Mouse (Mus musculus) embryonic facial prominence, embryonic 13.5 days (tissue): ENCODE measurements around the gene Nr0b2. TPM values are rescaled to one million over a fixed set of nuclear protein-coding genes. Genes with fewer than 3 reads are reported as not detected.

Source experiments
- ATAC-seq: fragments of 200-750 bp; cut with Nextera tagmentation; 2 replicates; pipeline ENCODE4 v1.8.0; 2017; ENCODE audit warnings: low read depth; ENCODE audit not compliant: insufficient number of reproducible peaks, insufficient read depth, low FRiP score, low TSS enrichment
- H3K27ac ChIP-seq: fragments of 300-500 bp; sonication (generic); 2 replicates; pipeline ENCODE4 v1.5.1; 2015; ENCODE audit warnings: moderate library complexity, mild to moderate bottlenecking, inconsistent platforms
- H3K27me3 ChIP-seq: fragments of 300-500 bp; sonication (generic); 2 replicates; pipeline ENCODE4 v1.6.1; 2015; ENCODE audit warnings: mild to moderate bottlenecking, inconsistent platforms
- H3K36me3 ChIP-seq: fragments of 300-500 bp; sonication (generic); 2 replicates; pipeline ENCODE4 v1.6.1; 2015; ENCODE audit warnings: mild to moderate bottlenecking, inconsistent platforms
- H3K4me1 ChIP-seq: fragments of 300-500 bp; sonication (generic); 2 replicates; pipeline ENCODE4 v1.6.1; 2015; ENCODE audit warnings: inconsistent platforms
- H3K4me2 ChIP-seq: fragments of 300-500 bp; sonication (generic); 2 replicates; pipeline ENCODE4 v1.6.1; 2015; ENCODE audit warnings: moderate library complexity, mild to moderate bottlenecking, inconsistent platforms
- H3K4me3 ChIP-seq: fragments of 300-500 bp; sonication (generic); 2 replicates; pipeline ENCODE4 v1.5.1; 2015; ENCODE audit warnings: mild to moderate bottlenecking, inconsistent platforms
- H3K9ac ChIP-seq: fragments of 300-500 bp; sonication (generic); 2 replicates; pipeline ENCODE4 v1.6.1; 2015; ENCODE audit warnings: mild to moderate bottlenecking, inconsistent platforms
- H3K9me3 ChIP-seq: fragments of 300-500 bp; sonication (generic); 2 replicates; pipeline ENCODE4 v1.6.1; 2016; ENCODE audit warnings: inconsistent platforms
- WGBS: fragments of 180-500 bp; shearing (Covaris S2); methylation state at CpG from one replicate; pipeline ENCODE4 v1.1.7; 2015; ENCODE audit warnings: mixed read lengths; 5-methylcytosine and 5-hydroxymethylcytosine counted together
- microRNA-seq: library from miRNA; unstranded; fragments of <30 nt; microRNA quantifications from one replicate; pipeline ENCODE4, GENCODE M21; 2016
- polyA plus RNA-seq: library from polyadenylated mRNA; unstranded; fragments of >200 nt; fragmentation: Nextera tagmentation; extraction: Ambion mirVana; gene quantifications from 2 replicates; pipeline ENCODE4 v1.2.1, GENCODE M21; 2015

Nr0b2 gene
- polyA plus RNA-seq, 1 experiment from 2014 or later = not detected

GRCm38 (mm10) chr4:133598616-133599015 lies 45.4 kb downstream of the Nr0b2 start:
- peaks cover 55% of the 10 kb centered on the region for H3K27me3 ChIP-seq
- H3K9me3 ChIP-seq = no peaks in the 10 kb centered on the region
- H3K4me2 ChIP-seq = no peak overlapping the region
- H3K27ac ChIP-seq = peak overlapping the region; percentile 84
- WGBS = 38% methylated on average over 4 of the region's 4 CpGs
- H3K4me1 ChIP-seq = peaks cover 26% of the 10 kb centered on the region
- no peak for ATAC-seq
- H3K9ac ChIP-seq = no peak overlapping the region
- no peak overlapping the region; the same call in 1 of the 2 replicates for H3K4me3 ChIP-seq
- peaks cover 2% of the 10 kb centered on the region; the same call in 1 of the 2 replicates for H3K36me3 ChIP-seq

- Histone ChIP-seq H3K4me2 (peak overlapping the region; percentile 80), H3K27ac (peak overlapping the region; percentile 84), H3K9me3 (no peaks in the 10 kb centered on the region), H3K4me3 (peak overlapping the region; percentile 56), H3K27me3 (peaks cover 55% of the 10 kb centered on the region), H3K4me1 (peaks cover 26% of the 10 kb centered on the region), H3K36me3 (peaks cover 7% of the 10 kb centered on the region), H3K9ac (peak overlapping the region; percentile 71)
- WGBS = 14% methylated on average over 7 of the region's 7 CpGs
- ATAC-seq = no peak
Measured at GRCm38 (mm10) chr4:133599116-133599515, 45.9 kb downstream of the Nr0b2 start.

- peaks cover 9% of the 10 kb centered on the region for H3K36me3 ChIP-seq
- H3K27ac ChIP-seq = peak overlapping the region; percentile 84
- no peaks in the 10 kb centered on the region for H3K9me3 ChIP-seq
- peak; percentile 87 for ATAC-seq
- peaks cover 55% of the 10 kb centered on the region for H3K27me3 ChIP-seq
- H3K4me3 ChIP-seq = peak overlapping the region; percentile 56
- H3K4me2 ChIP-seq = peak overlapping the region; percentile 80
- under 1% methylated on average over 50 of the region's 50 CpGs for WGBS
- peaks cover 26% of the 10 kb centered on the region for H3K4me1 ChIP-seq
- H3K9ac ChIP-seq = peak overlapping the region; percentile 71
Measured at GRCm38 (mm10) chr4:133599571-133600073, 46.4 kb downstream of the Nr0b2 start.

GRCm38 (mm10) chr4:133600306-133600705 lies 47.1 kb downstream of the Nr0b2 start:
- Histone ChIP-seq H3K9ac (peak overlapping the region; percentile 71), H3K36me3 (peaks cover 16% of the 10 kb centered on the region), H3K4me2 (peak overlapping the region; percentile 80), H3K4me1 (peaks cover 26% of the 10 kb centered on the region), H3K27me3 (peaks cover 55% of the 10 kb centered on the region), H3K4me3 (peak overlapping the region; percentile 56), H3K9me3 (no peaks in the 10 kb centered on the region), H3K27ac (peak overlapping the region; percentile 84)
- no peak for ATAC-seq
- WGBS = 13% methylated on average over 9 of the region's 9 CpGs

- 3% methylated on average over 16 of the region's 16 CpGs for WGBS
- Histone ChIP-seq H3K9me3 (no peaks in the 10 kb centered on the region), H3K9ac (peak within 1 kb of the TSS; percentile 54), H3K27ac (peak within 1 kb of the TSS; percentile 39; the same call in 1 of the 2 replicates), H3K4me2 (peak within 1 kb of the TSS; percentile 53), H3K36me3 (peaks cover 31% of the 10 kb centered on the region), H3K27me3 (peaks cover 55% of the 10 kb centered on the region), H3K4me3 (peak within 1 kb of the TSS; percentile 56), H3K4me1 (peaks cover 38% of the 10 kb centered on the region)
- ATAC-seq = no peak
Measured at GRCm38 (mm10) chr4:133601721-133602218, 48.6 kb downstream of the Nr0b2 start, which contains the start of gene Sfn. Gene Sfn (minus strand): TSS chr4:133602168.

GRCm38 (mm10) chr4:133603056-133603455 lies 49.9 kb downstream of the Nr0b2 start:
- Histone ChIP-seq H3K4me3 (no peak overlapping the region), H3K27me3 (peaks cover 51% of the 10 kb centered on the region), H3K9ac (no peak overlapping the region), H3K4me2 (no peak overlapping the region), H3K4me1 (peaks cover 41% of the 10 kb centered on the region), H3K27ac (0 out of 2 replicates have a peak overlapping the region, but pooled peaks have one; percentile 56), H3K9me3 (no peaks in the 10 kb centered on the region), H3K36me3 (peaks cover 41% of the 10 kb centered on the region)
- 90% methylated on average over 5 of the region's 5 CpGs for WGBS
- ATAC-seq = no peak

- Histone ChIP-seq H3K4me1 (peaks cover 36% of the 10 kb centered on the region), H3K27me3 (peaks cover 40% of the 10 kb centered on the region), H3K9ac (no peak overlapping the region), H3K36me3 (peaks cover 48% of the 10 kb centered on the region), H3K27ac (0 out of 2 replicates have a peak overlapping the region, but pooled peaks have one; percentile 12), H3K4me3 (no peak overlapping the region), H3K4me2 (no peak overlapping the region), H3K9me3 (no peaks in the 10 kb centered on the region)
- 78% methylated on average over 7 of the region's 7 CpGs for WGBS
- no peak for ATAC-seq
Measured at GRCm38 (mm10) chr4:133604175-133604574, 51.0 kb downstream of the Nr0b2 start.

- Histone ChIP-seq H3K27ac (peak overlapping the region; percentile 88), H3K36me3 (peaks cover 50% of the 10 kb centered on the region), H3K9me3 (no peaks in the 10 kb centered on the region), H3K9ac (no peak overlapping the region), H3K4me1 (peaks cover 32% of the 10 kb centered on the region), H3K4me2 (no peak overlapping the region), H3K4me3 (no peak overlapping the region), H3K27me3 (peaks cover 35% of the 10 kb centered on the region)
- 45% methylated on average over 6 of the region's 6 CpGs for WGBS
- no peak; the same call in 1 of the 2 replicates for ATAC-seq
Measured at GRCm38 (mm10) chr4:133604856-133605255, 51.7 kb downstream of the Nr0b2 start.

- Histone ChIP-seq H3K27me3 (peaks cover 30% of the 10 kb centered on the region), H3K4me3 (no peak overlapping the region), H3K36me3 (peaks cover 55% of the 10 kb centered on the region), H3K4me1 (peaks cover 28% of the 10 kb centered on the region), H3K9ac (0 out of 2 replicates have a peak overlapping the region, but pooled peaks have one; percentile 2), H3K27ac (peak overlapping the region; percentile 88), H3K9me3 (no peaks in the 10 kb centered on the region), H3K4me2 (no peak overlapping the region; the same call in 1 of the 2 replicates)
- WGBS = 39% methylated on average over 9 of the region's 9 CpGs
- peak; percentile 59 for ATAC-seq
Measured at GRCm38 (mm10) chr4:133605330-133605729, 52.2 kb downstream of the Nr0b2 start.

Small RNA genes within 50 kb of the gene (microRNA-seq; reads per million reads assigned to microRNA genes)
- not detected for gene Gm23158

Other genes starting within 250 kb of the Nr0b2 start
- 13.9 and 14.3 TPM in 2 replicates for gene Wdtc1, start 199.9 kb upstream of the Nr0b2 start, polyA plus RNA-seq
- 8.6 and 9.4 TPM in 2 replicates for gene Slc9a1, start 183.7 kb upstream of the Nr0b2 start, polyA plus RNA-seq
- gene Tent5b, start 73.2 kb upstream of the Nr0b2 start, polyA plus RNA-seq = 1.4 and 1.5 TPM in 2 replicates
- gene Trnp1, start 54.8 kb upstream of the Nr0b2 start, polyA plus RNA-seq = 3.7 and 4.0 TPM in 2 replicates
- gene Kdf1, start 34.4 kb upstream of the Nr0b2 start, polyA plus RNA-seq = 19.9 TPM in 2 replicates
- 331 and 335 TPM in 2 replicates for gene Nudc, start 7.4 kb upstream of the Nr0b2 start, polyA plus RNA-seq
- gene Gpatch3, start 21.4 kb downstream of the Nr0b2 start, polyA plus RNA-seq = 9.5 and 9.9 TPM in 2 replicates
- 16.4 and 21.2 TPM in 2 replicates for gene Gpn2, start 31.0 kb downstream of the Nr0b2 start, polyA plus RNA-seq
- 130 and 142 TPM in 2 replicates for gene Sfn, start 48.8 kb downstream of the Nr0b2 start, polyA plus RNA-seq
- 3.9 and 4.2 TPM in 2 replicates for gene Zdhhc18, start 96.8 kb downstream of the Nr0b2 start, polyA plus RNA-seq
- gene Pigv, start 119.3 kb downstream of the Nr0b2 start, polyA plus RNA-seq = 17.1 and 17.4 TPM in 2 replicates
- gene Arid1a, start 203.4 kb downstream of the Nr0b2 start, polyA plus RNA-seq = 36.0 and 36.4 TPM in 2 replicates